Mouse (Mus musculus) embryonic stem cell, embryonic (primary cell): ENCODE results near the gene Zfp688.

ENCODE experiments used
- CTCF ChIA-PET, 4 experiments: fragments of 300-600 bp in 2 of 4; fragments of 350-600 bp in 2 of 4; sonication (Branson Sonifier 250); formaldehyde crosslinking; loops; one replicate each; lab custom pipeline; 2022; ENCODE audit warnings: inconsistent platforms in 2 of 4; lab: Charles Lee
- POLR2A ChIA-PET, 4 experiments: fragments of 300-600 bp in 2 of 4; fragments of 350-600 bp in 2 of 4; sonication (Branson Sonifier 250); formaldehyde crosslinking; loops; one replicate each; lab custom pipeline; 2022; ENCODE audit warnings: antibody characterized with exemption in 4 of 4, inconsistent platforms in 1 of 4; lab: Charles Lee

The Zfp688 gene

DNA sequence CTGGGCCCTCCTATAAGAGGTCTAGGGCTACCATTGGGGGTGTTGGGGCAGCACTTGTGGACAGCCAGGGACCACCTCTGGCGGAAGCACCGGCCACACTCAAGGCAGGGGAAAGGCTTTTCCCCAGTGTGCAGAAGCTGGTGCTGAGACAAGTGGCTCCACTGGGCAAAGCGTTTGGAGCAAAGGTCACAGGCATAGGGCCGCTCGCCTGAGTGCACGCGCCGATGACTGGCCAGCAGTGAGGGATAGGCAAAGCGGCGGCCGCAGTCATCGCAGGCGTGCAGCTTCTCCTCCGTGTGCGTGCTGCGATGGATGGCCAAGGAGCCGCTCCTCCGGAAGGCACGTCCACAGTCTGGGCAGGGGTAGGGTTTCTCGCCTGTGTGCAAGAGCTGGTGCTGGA, 22.1 kb upstream of the Zfp688 start:
- ChIA-PET POLR2A (interaction anchor here in 3 of 4 experiments (0.5 to 1.9 kb wide), 19 partner anchors 9 to 350 kb away, joined by 3 to 10 read pairs (median 3); partner anchors contain the start of genes Prr14 (in 1 of the 3) and Zfp747 (in 1 of the 3)), CTCF (no interaction called here)

DNA sequence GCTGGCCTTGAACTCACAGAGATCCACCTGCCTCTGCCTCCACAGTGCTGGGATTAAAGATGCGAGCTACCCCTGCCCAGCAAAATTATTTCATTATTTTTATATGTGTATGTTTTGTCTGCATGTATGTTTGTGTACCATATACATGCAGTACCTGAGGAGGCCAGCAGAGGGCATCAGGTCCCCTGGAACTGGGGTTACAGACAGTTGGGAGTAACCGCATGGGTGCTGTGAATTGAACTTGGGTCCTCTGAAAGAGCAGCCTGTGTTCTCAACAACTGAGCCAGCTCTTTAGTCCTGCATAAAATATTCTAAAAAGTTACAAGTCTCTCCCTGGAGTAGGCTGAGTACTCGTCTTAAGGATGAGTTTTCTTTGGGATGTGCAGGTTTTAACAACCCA, 15.9 kb upstream of the Zfp688 start:
- POLR2A ChIA-PET: interaction anchor here in 2 of 4 experiments (0.6 to 1.0 kb wide), 5 partner anchors 27 to 196 kb away, joined by 3 read pairs; partner anchors contain the start of gene Srcap (in 1 of the 2)
- CTCF ChIA-PET: interaction anchor here in 2 of 4 experiments (0.6 to 1.0 kb wide), 3 partner anchors 11 to 68 kb away, joined by 3 to 4 read pairs (median 3); partner anchors contain the start of gene Zfp689 (in 1 of the 2)

DNA sequence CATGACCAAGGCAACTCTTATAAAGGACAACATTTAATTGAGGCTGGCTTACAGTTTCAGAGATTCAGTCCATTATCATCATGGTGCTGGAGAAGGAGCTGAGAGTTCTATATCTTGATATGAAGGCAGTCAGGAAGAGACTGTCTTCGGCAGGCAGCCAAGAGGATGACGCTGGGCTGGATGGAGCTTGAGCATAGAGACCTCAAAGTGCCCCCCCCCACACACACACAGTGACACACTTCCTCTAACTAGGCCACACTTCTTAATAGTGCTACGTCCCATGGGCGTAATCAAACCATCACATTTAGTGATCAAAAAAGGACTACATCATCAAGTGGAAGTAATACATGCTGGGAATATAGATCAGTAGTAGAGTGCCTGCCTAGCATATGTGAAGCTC, 13.3 kb upstream of the Zfp688 start:
- ChIA-PET POLR2A (interaction anchor here in 2 of 4 experiments (0.7 to 1.8 kb wide), 4 partner anchors 9 to 36 kb away, joined by 3 to 8 read pairs (median 4); partner anchors contain the start of gene Zfp689 (in 1 of the 2)), CTCF (interaction anchor here in 1 of 4 experiments (0.5 kb wide), 1 partner anchor 31 kb away, joined by 3 read pairs; no protein-coding TSS in a partner anchor)

DNA sequence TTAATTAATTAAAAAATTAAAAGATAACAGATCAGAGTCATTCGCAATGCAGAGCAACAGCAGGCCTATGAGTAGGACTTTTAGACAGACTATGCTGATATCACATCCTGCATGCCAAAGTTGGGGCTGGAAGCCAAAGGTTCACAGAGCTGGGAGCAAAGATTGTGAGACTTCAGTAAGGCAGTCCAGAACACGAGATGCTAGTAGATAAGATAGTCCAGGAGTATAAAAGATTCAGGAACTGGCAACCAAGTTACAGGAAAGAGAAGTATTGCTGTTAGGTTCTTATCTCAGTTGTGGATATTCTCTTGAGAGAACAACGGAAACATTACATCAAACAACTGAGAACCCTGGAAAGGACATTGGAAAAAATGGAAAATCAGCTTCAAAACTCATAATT, 4.5 kb upstream of the Zfp688 start:
- CTCF ChIA-PET: no interaction called here
- POLR2A ChIA-PET: interaction anchor here in 2 of 4 experiments (0.7 to 1.3 kb wide), 4 partner anchors 13 to 320 kb away, joined by 3 read pairs; partner anchors contain the start of gene Ccdc189 (in 1 of the 2)

DNA sequence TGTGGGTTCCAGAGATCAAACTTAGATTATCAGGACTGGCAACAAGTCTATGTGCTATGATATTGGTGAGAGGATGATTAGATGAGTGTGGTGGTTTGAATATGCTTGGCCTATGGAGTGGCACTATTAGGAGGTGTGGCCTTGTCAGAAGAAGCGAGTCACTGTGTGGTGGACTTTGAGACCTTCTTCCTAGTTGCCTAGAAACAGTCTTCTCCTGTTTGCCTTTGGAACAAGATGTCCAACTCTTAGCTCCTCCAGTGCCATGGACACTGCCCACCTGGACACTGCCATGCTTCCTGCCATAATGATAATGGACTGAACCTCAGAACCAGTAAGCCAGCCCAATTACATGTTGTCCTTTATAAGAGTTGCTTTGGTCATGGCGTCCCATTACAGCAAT, 4.0 kb upstream of the Zfp688 start:
- CTCF ChIA-PET: no interaction called here
- POLR2A ChIA-PET: interaction anchor here in 2 of 4 experiments (0.7 to 1.3 kb wide), 4 partner anchors 13 to 321 kb away, joined by 3 read pairs; partner anchors contain the start of gene Ccdc189 (in 1 of the 2)

DNA sequence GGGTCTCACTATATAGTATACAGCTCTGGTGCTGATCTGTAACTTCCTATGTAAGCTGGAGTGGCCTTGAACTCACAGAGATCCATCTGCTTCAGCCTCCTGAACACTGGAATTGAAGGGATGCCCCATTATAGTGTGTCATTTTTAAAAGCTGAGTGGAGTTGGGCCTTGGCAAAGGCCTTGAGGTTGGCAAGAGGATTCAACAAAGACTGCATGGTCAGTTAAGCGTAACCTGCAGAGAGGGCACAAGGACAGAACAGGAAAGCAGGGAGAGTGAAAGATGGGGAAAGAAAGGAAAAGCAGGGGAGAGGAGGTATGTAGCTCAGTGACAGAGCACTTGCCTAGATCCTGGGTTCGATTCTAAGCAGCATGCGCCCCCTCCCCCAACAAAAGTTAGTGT, 3.4 kb upstream of the Zfp688 start:
- CTCF ChIA-PET: no interaction called here
- POLR2A ChIA-PET: no interaction called here

DNA sequence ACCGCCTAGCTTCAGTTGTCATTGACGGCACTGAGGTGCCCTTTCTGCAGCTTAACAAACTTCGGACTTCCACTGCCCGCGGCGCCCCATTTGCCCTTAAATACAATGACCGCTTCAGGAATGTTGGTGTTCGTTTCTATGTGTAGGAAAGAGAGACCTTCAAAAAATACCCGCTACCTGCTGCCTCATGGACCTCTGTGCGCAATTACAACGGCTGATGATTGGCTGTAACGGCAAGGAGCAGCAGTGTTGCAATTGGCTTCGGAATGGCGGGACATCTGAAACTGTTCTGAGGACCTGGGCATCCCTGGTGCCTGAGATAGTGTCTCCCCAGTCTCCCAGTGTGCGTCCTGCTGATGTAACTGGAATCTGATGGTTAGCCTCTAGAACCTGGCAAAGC, 379 bp upstream of the Zfp688 start:
- POLR2A ChIA-PET: interaction anchor here in 3 of 4 experiments (0.6 to 3.3 kb wide), 8 partner anchors 26 to 269 kb away, joined by 3 to 12 read pairs (median 3); partner anchors contain the start of genes Zfp689 (in 2 of the 3) and Zfp768 (in 1 of the 3)
- CTCF ChIA-PET: interaction anchor here in 2 of 4 experiments (0.5 to 0.6 kb wide), 2 partner anchors 14 to 366 kb away, joined by 3 to 6 read pairs; no protein-coding TSS in a partner anchor

DNA sequence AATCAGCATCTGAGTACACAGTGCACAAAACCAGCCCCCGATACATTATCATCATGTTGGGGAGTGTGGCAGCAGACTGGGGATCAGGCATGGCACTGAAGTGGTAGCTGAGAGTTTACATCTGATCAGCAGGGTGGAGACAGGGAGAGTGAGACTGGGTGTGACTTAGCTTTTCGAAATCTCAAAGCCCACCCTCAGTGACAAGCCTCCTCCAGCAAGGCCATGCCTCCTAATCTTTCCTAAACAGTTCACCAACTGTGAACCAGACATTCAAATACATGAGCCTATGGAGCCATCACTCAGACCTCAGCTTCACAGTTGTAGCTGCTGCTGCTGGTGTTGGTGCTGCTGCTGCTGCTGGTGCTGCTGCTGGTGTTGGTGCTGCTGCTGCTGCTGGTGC, 10.4 kb downstream of the Zfp688 start:
- CTCF ChIA-PET: no interaction called here
- POLR2A ChIA-PET: no interaction called here

DNA sequence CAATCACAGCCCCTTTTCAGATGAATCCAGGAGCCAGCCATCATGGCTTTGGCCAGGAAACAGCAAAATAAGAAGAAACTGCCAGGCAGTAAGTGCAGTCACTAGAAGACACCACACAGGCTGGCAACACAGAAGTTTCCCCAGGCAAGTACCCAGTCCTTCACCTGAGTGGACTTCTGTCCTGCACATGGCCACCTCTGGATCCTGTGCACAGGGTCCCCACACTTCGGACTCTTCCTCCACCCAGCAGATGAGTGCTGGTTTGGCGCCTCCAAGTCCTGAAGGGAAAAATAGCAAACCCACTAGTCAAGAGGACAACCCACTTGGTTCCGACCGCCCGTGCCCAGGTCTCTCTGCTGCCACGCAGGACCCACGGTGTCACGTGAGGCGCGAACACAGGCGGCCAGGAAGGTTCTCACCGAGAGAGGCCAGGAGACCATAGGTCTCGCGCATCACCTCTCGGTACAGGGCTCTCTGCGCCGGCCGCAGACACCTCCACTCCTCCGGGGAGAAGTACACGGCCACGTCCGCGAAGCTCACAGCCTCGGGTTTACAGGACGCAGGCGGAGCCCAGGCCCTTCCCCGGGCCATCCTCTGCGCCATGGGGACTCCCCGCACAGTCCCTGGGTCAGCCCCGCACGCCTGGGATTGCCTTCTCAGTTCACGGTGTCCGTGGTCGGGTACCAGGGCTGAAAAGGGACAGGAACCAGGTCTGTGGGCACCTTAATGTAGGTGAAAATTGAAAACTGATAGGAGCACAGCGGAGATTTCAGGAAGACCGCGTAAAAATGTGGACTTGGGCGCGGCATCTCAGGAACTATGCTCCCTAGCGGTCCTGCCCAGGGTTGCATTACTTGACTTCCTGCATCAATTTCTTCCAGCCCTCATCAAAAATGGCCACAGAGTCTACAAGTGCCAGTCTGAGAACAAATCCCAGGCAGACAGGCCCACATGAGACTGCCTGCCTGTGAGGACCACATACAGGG, 15.6 kb downstream of the Zfp688 start, which contains the start of gene Zfp764:
Gene Zfp764 (minus strand): TSS at position 821 of the 986 bp plus-strand sequence.
- CTCF ChIA-PET: interaction anchor here in 1 of 4 experiments (0.7 to 1.3 kb wide), 2 partner anchors 60 to 65 kb away, joined by 3 to 5 read pairs; no protein-coding TSS in a partner anchor
- POLR2A ChIA-PET: interaction anchor here in 3 of 4 experiments (0.6 to 2.0 kb wide), 8 partner anchors 9 to 529 kb away, joined by 3 to 5 read pairs (median 4); partner anchors contain the start of gene Zfp689 (in 1 of the 3)

DNA sequence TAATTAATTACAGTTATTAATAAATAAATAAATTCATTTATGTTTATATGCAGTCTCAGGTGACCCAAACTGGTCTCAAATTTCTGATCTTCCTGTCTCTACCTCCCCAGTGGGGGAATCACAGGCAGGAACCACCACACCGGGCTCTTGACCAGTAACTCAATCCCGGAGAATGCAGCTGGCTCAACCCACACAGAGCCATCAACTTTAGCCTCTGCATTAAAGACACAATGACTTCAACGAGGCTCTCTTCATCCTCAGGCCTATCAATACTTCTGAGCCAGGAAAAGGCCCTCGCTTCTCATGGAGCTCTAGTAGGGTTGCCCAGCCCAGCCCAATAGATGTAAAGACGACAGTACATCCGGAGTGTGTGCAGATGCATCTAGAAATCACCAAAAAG, 17.8 kb downstream of the Zfp688 start:
- CTCF ChIA-PET: interaction anchor here in 1 of 4 experiments (1.5 kb wide), 1 partner anchor 41 kb away, joined by 3 read pairs; no protein-coding TSS in a partner anchor

DNA sequence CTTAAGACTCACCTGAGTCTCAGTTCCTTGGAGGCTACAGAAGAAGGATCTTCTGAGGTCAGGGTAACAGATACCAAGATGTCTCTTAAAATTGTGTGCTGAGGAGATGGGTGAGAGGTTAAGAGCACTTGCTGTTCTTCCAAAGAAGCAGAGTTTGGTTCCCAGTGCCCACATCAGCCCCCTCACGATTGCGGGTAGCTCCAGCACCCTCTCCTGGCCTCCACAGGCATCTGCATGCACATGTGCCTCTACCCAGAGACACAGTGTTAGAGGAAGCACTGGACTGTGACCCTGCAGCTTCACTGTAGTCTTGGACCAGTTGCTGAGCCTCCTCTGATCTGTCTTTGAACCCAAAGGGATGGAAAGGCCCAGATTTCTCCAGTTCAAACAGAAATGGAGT, 18.9 kb downstream of the Zfp688 start:
- ChIA-PET CTCF (interaction anchor here in 3 of 4 experiments (0.6 to 1.5 kb wide), 7 partner anchors 9 to 315 kb away, joined by 3 to 10 read pairs (median 3); no protein-coding TSS in a partner anchor), POLR2A (interaction anchor here in 1 of 4 experiments (0.6 to 1.0 kb wide), 2 partner anchors 9 to 21 kb away, joined by 3 to 5 read pairs; no protein-coding TSS in a partner anchor)

More for the DNA sequence above, 17.8 kb downstream of the Zfp688 start:
- POLR2A ChIA-PET: interaction anchor here in 2 of 4 experiments (0.6 to 1.4 kb wide), 4 partner anchors 10 to 31 kb away, joined by 3 to 6 read pairs (median 4); no protein-coding TSS in a partner anchor

DNA sequence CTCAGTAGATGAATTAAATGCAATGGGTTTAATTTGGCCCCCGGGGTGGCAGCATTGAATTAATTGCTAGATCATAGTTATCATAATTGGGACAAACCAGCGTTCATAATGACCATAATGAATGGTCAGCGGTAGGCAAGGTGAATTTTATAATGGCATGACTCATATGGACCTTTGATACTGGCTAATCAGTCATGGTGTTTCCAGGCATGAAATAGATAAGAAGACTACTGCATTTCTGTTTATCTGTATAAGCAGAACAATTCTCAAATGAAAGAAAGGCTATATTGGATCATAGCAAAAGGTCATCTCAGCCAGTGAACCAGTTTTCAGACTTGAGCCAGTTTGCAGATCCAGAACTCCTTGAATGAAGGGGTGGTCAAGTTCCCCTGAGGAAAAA, 21.5 kb downstream of the Zfp688 start:
- POLR2A ChIA-PET: no interaction called here
- CTCF ChIA-PET: no interaction called here

DNA sequence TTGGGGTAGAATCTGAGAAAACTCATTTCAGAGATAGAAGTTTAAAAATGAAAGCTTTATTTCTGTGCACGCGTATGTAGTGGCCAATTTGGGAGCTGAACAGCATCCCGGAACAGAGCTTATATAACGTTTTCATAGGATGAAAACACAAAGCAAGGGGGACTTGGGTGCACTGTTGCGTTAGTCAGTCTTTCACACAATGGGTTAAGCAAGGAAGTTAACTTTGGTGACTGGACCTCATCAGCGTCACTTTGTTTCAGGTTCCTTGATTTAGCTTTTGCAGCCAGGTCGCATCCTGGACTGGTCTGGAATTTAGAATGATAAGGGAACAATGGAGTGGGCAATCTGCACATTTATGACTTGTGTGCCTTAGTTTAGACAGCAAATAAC, 27.9 kb downstream of the Zfp688 start:
- ChIA-PET POLR2A (interaction anchor here (0.6 to 1.6 kb wide), 24 partner anchors 10 to 576 kb away, joined by 3 to 7 read pairs (median 4); partner anchors contain the start of genes Ino80e (in 1 of the 4) and Zfp768 (in 1 of the 4)), CTCF (interaction anchor here in 1 of 4 experiments (0.9 kb wide), 1 partner anchor 9 kb away, joined by 3 read pairs; no protein-coding TSS in a partner anchor)

DNA sequence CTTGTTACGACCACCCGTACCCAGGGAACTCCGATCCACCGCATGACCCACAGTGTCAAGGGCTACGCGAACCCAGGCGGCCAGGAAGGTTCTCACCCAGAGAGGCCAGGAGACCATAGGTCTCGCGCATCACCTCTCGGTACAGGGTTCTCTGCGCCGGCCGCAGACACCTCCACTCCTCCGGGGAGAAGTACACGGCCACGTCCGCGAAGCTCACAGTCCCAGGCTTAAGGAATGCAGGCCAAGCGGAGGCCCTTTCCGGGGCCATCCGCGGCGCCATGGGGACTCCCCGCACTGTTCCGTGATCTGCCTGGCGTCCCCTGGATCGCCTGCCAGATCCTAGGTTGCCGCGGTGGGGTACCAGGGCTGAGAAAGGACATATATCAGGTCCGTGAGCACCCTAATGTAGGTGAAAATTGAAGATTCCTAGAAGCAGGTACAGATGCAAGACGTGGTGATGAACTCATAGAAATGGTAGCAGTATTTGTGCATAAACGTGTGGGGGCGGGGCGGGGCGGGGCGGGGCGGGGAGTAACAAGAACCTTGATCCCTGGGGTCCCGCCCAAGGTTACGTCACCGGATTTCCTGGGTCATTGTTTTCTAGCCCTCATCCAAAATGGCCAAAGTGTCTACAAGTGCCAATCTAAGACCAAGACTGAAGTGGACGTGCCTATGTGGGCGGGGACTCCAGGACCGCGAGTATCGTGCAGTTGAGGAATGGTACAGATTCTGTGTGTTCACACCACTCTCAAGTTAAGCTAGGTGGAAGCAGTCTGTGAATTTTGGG, 28.5 kb downstream of the Zfp688 start, which contains the start of gene E430018J23Rik:
Gene E430018J23Rik (minus strand): TSS at position 473 of the 787 bp plus-strand sequence.
- POLR2A ChIA-PET: interaction anchor here in 3 of 4 experiments (0.6 to 1.6 kb wide), 22 partner anchors 10 to 211 kb away, joined by 3 to 7 read pairs (median 3); partner anchors contain the start of gene Zfp768 (in 1 of the 3)
- CTCF ChIA-PET: interaction anchor here in 1 of 4 experiments (0.9 kb wide), 1 partner anchor 10 kb away, joined by 3 read pairs; no protein-coding TSS in a partner anchor

DNA sequence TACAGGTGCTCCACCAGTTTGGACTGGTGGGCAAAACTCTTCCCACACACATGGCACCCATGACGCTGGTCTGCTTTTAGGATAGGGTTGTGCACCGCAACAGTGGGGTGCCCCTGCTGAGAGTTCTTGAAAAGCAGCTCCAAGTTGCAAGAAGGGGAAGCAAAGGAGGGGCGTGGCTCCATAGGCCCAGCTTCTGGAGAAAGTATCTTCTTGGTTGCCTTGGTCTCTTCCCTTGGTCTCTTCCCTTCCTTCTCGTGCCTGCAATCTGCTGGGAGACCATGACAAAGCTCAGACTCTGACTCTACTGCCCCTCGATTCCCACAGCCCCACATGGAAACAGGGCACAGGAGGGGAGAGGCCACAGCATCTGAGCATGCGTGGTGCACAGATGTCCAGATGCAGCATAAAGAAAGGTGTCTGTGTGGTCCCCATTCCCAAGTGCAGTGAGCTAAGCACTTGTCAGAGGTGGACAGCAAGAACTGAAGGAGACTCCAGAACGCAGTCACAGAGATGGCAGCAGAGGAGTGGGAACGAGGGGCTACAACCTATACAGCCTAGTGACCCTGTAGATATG, 29.5 kb downstream of the Zfp688 start:
- ChIA-PET CTCF (no interaction called here), POLR2A (interaction anchor here in 3 of 4 experiments (0.6 to 1.6 kb wide), 6 partner anchors 11 to 347 kb away, joined by 3 to 7 read pairs (median 3); partner anchors contain the start of gene Srcap (in 1 of the 3))

DNA sequence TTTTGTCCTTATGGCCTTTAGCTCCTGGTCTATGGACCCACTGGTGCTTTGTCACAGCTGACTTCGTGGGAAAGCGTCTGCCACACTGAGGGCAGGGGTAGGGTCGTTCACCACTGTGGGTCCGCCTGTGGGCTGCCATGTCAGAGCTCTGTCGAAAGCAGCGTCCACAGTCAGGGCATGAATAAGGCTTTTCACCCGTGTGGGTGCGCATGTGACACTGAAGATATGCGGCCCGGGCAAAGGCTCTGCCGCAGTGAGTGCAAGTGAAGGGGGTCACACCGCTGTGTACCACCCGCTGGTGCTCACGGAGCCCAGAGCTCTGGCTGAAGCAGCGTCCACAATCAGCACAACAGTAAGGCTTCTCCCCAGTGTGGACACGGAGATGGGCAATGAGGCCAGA, 30.3 kb downstream of the Zfp688 start:
- POLR2A ChIA-PET: interaction anchor here in 1 of 4 experiments (0.6 to 1.6 kb wide), 3 partner anchors 10 to 122 kb away, joined by 3 to 7 read pairs (median 4); partner anchors contain the start of gene Srcap
- CTCF ChIA-PET: no interaction called here
